Mouse (Mus musculus) stomach, postnatal 0 days (tissue): ENCODE data around the gene Man2a2.

Experiments
- CTCF ChIP-seq: IDR thresholded peaks from 2 replicates; pipeline ENCODE4 v1.5.1; 2016; ENCODE audit warnings: antibody characterized with exemption, low read depth, mild to moderate bottlenecking, moderate library complexity
- EP300 ChIP-seq: optimal IDR thresholded peaks from 2 replicates; pipeline ENCODE3; 2016; ENCODE audit warnings: antibody characterized with exemption

DNA sequence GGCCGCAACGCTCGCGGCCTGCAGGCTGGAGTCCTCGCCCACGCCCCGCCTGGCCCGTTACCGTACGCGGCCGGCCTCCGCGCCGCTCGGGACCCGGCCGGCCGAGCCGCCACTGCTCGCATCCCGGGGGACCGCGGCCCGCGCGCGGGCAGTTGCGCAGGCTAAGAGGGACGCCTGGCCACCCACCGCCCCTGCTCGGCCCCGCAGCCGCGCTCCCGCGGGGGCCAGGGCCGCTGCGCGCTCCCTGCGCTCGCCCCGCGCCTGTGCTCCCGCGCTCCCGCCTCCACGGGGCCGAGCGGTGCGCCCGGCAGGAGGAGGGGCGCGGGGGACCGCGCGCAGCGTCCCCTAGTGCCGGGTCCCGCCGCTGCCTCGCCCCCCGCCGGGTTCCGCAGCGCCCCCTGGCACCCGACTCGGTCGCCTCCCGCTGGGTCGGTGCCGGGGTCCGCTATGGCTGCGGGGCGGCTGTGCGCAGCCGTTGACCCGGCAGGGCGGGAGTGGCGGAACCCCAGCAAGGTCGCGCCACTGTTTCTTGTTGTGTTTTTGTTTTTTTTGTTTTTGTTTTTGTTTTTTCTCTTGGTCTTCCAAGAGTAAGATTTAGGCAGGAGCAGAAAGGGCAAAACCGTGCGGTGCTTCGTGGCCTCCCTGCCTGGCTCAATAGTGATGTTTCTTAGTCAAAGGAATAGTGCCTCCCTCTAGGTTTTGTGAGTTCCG is at the start of gene Man2a2:
- TF ChIP-seq CTCF (peak; percentile 73), EP300 (no peak)
